Mouse (Mus musculus) intestine, embryonic 16.5 days (tissue): ENCODE data around the gene Dnajc22. TPM values are rescaled to one million over a fixed set of nuclear protein-coding genes. Genes with fewer than 3 reads are reported as not detected.
"Not testable (repeated sequence)": the region's sequence is repeated elsewhere in the genome, so short reads cannot be mapped to it uniquely, and the experiment has no call there.

Experiments used
- ATAC-seq: fragments of 200-750 bp; cut with Nextera tagmentation; 2 replicates; pipeline ENCODE4 v1.8.0; 2017; ENCODE audit warnings: moderate TSS enrichment, moderate library complexity
- H3K27ac ChIP-seq: fragments of 300-500 bp; sonication (generic); 2 replicates; pipeline ENCODE4 v1.5.1; 2014; ENCODE audit warnings: mild to moderate bottlenecking, low read length
- H3K27me3 ChIP-seq: fragments of 300-500 bp; sonication (generic); replicated peaks from 2 replicates; pipeline ENCODE4 v1.6.1; 2014; ENCODE audit warnings: low read length, control low read depth, mixed read lengths; ENCODE audit not compliant: control insufficient read depth, insufficient read depth
- H3K36me3 ChIP-seq: fragments of 300-500 bp; sonication (generic); 2 replicates; pipeline ENCODE4 v1.6.1; 2014; ENCODE audit warnings: low read length, control low read depth; ENCODE audit not compliant: control insufficient read depth, insufficient read depth
- H3K4me1 ChIP-seq: fragments of 300-500 bp; sonication (generic); 2 replicates; pipeline ENCODE4 v1.6.1; 2014; ENCODE audit warnings: low read length, control low read depth, mixed read lengths; ENCODE audit not compliant: control insufficient read depth, insufficient read depth
- H3K4me2 ChIP-seq: fragments of 300-500 bp; sonication (generic); 2 replicates; pipeline ENCODE4 v1.6.1; 2014; ENCODE audit warnings: low read depth, low read length, control low read depth
- H3K4me3 ChIP-seq: fragments of 300-500 bp; sonication (generic); 2 replicates; pipeline ENCODE4 v1.5.1; 2014; ENCODE audit warnings: mild to moderate bottlenecking, low read length
- H3K9ac ChIP-seq: fragments of 300-500 bp; sonication (generic); 2 replicates; pipeline ENCODE4 v1.6.1; 2014; ENCODE audit warnings: low read depth, low read length
- H3K9me3 ChIP-seq: fragments of 300-500 bp; sonication (generic); 2 replicates; pipeline ENCODE4 v1.6.1; 2016; ENCODE audit warnings: low read length, control low read depth; ENCODE audit not compliant: control insufficient read depth
- WGBS: fragments of 180-500 bp; shearing (Covaris S2); extraction: QIAGEN DNeasy Blood & Tissue Kit; methylation state at CpG from one replicate; pipeline ENCODE4 v1.1.7; 2014; 5-methylcytosine and 5-hydroxymethylcytosine counted together
- polyA plus RNA-seq: library from polyadenylated mRNA; unstranded; fragments of >200 nt; fragmentation: Nextera tagmentation; extraction: Ambion mirVana; gene quantifications from 2 replicates; pipeline ENCODE4 v1.2.1, GENCODE M21; 2015

The Dnajc22 gene
- polyA plus RNA-seq, 1 experiment from 2014 or later, result 45.0 TPM

DNA sequence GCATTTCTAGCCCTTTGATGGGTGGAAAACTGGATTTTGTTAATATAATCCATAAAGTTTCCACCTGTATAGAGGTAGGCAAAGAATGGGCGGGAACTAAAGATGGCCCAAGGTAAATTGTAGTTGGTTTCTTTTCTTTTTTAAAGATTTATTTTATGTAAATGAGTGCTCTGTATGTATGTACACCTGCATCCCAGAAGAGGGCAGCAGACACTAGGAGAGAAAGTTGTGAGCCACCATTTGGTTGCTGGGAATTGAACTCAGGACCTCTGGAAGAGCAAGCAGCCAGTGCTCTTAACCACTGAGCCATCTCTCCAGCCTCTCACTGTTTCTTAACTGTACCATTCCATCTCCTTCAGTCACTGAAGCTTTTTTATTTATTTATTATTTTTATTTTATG is 21.0 kb upstream of the Dnajc22 start:
- 87% methylated on average over 1 of the region's 1 CpGs for WGBS

DNA sequence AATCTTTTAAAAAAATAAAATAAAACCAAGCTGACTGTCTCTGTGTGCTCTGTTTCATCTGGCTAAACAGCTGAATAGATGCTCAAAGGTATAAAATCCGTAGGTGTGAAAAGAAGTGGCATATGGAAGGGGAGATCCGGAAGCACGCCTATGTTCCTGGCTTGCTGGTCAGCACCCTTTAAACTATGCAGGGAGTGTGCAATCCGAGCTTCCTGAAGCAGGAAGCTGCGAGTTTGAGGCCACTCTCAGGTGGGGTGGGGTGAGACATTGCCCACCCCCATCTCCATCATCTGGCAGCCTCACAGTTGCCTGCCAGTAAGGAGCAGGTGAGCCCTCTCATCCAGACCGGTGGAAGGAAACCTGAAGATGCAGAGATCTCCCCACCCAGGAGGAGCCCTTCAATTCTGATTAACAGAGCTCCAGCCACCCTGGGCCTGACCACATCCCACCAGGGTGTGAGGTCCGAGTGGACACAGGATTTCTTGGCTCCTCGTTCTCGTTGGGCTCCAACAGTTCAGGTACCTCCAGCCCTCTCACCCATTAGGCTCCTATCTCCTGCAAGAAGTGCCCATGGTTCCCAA is 18.9 kb upstream of the Dnajc22 start, which contains the start of gene Troap:
TSS of gene Troap (plus strand) at position 557 of the 581 bp plus-strand sequence.
- no peaks in the 10 kb centered on the region for H3K27me3 ChIP-seq
- 21% methylated on average over 9 of the region's 9 CpGs for WGBS
- peak within 1 kb of the TSS; percentile 76 for H3K9ac ChIP-seq
- peaks cover 22% of the 10 kb centered on the region for H3K4me1 ChIP-seq
- peak within 1 kb of the TSS; percentile 79 for H3K4me3 ChIP-seq
- peak; percentile 49; the same call in 1 of the 2 replicates for ATAC-seq
- H3K27ac ChIP-seq, result peak within 1 kb of the TSS; percentile 96
- peak within 1 kb of the TSS; percentile 94 for H3K4me2 ChIP-seq
- peaks cover 12% of the 10 kb centered on the region for H3K36me3 ChIP-seq
- no peaks in the 10 kb centered on the region for H3K9me3 ChIP-seq

More for the DNA sequence above, 21.0 kb upstream of the Dnajc22 start:
- no peak for ATAC-seq
- H3K9me3 ChIP-seq, result no peaks in the 10 kb centered on the region
- H3K4me1 ChIP-seq, result peaks cover 15% of the 10 kb centered on the region
- H3K27ac ChIP-seq, result no peak overlapping the region
- H3K4me3 ChIP-seq, result no peak overlapping the region
- H3K9ac ChIP-seq, result no peak overlapping the region
- H3K4me2 ChIP-seq, result no peak overlapping the region
- H3K36me3 ChIP-seq, result 0 out of 2 replicates have a peak, but pooled peaks cover 4% of the 10 kb centered on the region
- H3K27me3 ChIP-seq, result no peaks in the 10 kb centered on the region

DNA sequence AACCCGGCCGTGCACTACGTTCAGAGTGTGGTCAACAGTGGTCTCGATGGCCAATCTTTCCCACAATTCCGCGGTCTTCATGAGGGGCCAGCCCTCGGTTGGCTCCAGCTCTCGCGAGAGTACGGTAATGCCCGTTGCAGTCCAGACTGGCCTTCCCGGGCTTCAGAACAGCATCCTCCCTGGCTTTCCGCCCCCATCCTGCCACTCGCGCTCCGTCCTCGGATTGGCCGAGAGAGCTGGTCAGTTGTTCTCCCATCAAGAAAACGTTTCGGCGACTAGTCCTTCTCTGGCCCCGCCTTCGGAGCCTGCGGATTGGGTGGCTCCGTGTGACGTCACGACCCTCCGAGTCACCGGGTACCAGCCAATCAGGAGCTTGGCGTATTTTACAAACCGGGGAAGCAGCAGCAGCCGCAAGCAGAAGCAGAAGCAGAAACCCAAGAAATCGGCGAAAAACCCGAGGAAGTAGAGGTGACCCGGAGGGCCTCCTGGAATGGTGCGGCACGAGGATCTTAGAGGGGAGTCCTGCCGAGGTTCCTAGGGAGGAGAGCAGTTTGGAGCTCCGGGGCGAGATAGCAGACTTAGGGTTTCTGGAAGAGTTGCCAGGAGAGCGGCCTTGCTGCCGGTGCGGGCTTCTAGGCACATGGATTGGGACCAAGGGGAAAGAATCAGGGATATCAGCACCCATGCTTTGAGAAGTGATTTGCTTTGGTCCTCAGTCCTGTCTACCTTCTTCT is 18.2 kb upstream of the Dnajc22 start:
- Histone ChIP-seq H3K4me3 (peak overlapping the region; percentile 79), H3K4me1 (peaks cover 22% of the 10 kb centered on the region), H3K27me3 (no peaks in the 10 kb centered on the region), H3K9me3 (no peaks in the 10 kb centered on the region), H3K27ac (peak overlapping the region; percentile 96), H3K36me3 (peaks cover 12% of the 10 kb centered on the region), H3K9ac (peak overlapping the region; percentile 76), H3K4me2 (peak overlapping the region; percentile 94)
- WGBS, result under 1% methylated on average over 44 of the region's 44 CpGs
- ATAC-seq, result peak; percentile 96

DNA sequence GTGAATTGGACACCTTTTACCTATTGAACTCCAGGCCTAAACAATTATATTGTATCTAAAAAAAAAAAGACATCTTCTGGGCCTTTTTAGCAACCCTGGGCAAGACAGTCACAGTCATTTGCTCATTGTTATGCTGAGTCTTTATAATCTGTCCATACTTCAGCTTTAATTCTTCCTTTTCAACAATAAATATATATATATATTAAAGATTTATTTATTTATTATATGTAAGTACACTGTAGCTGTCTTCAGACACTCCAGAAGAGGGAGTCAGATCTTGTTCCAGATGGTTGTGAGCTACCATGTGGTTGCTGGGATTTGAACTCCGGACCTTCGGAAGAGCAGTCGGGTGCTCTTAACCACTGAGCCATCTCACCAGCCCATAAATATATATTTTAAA is 17.0 kb upstream of the Dnajc22 start:
- H3K27ac ChIP-seq, H3K27me3 ChIP-seq, H3K9me3 ChIP-seq, ATAC-seq: not testable (repeated sequence)
- Histone ChIP-seq H3K4me3 (peak overlapping the region; percentile 79; the same call in 1 of the 2 replicates), H3K4me1 (peaks cover 22% of the 10 kb centered on the region), H3K9ac (peak overlapping the region; percentile 76; the same call in 1 of the 2 replicates), H3K36me3 (peaks cover 12% of the 10 kb centered on the region), H3K4me2 (peak overlapping the region; percentile 85)
- 97% methylated on average over 3 of the region's 3 CpGs for WGBS

DNA sequence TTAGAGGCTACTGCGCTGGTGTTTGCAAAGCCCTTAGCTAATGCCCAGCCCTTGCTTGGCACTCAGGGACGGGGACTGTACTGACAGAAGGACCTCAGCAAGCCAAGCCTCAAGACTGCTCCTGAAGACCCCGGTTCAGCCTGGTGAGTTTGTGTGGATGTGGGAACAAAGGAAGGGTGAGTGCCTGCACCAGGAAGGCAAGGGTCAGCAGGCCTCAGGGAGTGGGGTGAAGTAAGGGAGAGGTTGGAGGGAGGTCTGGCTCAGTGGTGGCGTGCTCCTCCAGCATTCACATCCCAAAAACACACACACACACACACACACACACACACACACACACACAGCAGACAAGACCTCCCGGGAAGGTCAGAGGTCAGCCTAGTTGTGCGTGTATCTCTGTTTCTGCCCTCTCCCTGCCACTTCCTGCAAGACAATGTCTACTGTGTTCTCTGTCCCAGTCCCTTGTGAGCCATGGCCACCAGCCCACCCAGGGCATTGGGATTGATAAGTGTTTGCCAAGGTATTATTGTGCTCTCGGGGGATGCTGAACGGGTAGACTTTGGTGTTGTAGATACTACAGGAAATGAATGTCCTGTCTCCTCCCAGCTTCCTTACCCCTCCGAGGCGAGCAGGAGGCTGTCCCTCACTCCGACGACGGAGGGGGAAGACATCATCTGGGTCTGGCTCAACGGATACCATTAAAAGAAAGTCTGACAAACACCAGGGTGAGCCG is 14.6 kb upstream of the Dnajc22 start:
- no peak for ATAC-seq
- H3K4me1 ChIP-seq, result peaks cover 27% of the 10 kb centered on the region
- peaks cover 14% of the 10 kb centered on the region for H3K36me3 ChIP-seq
- 72% methylated on average over 15 of the region's 15 CpGs for WGBS
- H3K9ac ChIP-seq, result no peak overlapping the region
- H3K4me3 ChIP-seq, result no peak overlapping the region
- no peaks in the 10 kb centered on the region for H3K9me3 ChIP-seq
- H3K27me3 ChIP-seq, result no peaks in the 10 kb centered on the region
- H3K4me2 ChIP-seq, result no peak overlapping the region
- no peak overlapping the region for H3K27ac ChIP-seq

DNA sequence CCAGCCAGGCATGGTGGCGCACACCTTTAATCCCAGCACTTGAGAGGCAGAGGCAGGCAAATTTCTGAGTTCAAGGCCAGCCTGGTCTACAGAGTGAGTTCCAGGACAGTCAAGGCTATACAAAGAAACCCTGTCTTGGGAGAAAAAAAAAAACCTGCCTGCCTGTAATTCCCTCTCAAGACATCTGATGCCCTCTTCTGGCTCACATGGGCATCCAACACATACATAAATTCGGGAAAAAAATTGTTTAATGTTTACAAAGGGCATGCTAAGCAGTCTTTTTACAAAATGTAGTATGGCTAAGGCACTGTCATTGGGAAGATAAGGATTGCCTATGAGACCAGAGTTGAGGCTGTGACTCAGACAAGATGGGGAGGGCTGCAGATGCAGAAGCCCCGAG is 13.2 kb upstream of the Dnajc22 start:
- peaks cover 14% of the 10 kb centered on the region for H3K36me3 ChIP-seq
- no peaks in the 10 kb centered on the region for H3K9me3 ChIP-seq
- H3K9ac ChIP-seq, result no peak overlapping the region
- ATAC-seq, result no peak
- no peak overlapping the region for H3K4me2 ChIP-seq
- no peak overlapping the region for H3K4me3 ChIP-seq
- H3K27ac ChIP-seq, result no peak overlapping the region
- WGBS, result 74% methylated on average over 3 of the region's 3 CpGs
- peaks cover 28% of the 10 kb centered on the region for H3K4me1 ChIP-seq
- H3K27me3 ChIP-seq, result no peaks in the 10 kb centered on the region

DNA sequence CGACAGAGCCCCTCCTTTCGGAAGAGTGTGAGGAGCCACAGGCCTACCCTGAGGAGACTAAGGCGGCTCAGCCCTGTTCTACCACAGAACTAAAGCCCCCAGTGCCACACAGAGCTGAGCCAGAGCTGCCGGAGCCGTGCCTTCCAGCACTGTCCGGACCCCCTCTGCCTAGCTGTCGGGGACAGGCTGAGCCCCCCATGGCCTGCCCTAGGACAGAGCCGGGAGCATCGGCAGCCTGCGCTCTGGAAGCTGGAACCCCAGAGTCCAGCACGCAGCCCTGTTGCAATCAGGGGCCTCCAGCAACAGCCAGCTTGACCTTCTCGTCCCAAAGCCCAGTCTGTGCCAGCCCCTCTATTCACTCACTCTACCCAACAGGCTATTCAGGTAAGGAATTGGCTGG is 10.6 kb upstream of the Dnajc22 start:
- no peaks in the 10 kb centered on the region for H3K9me3 ChIP-seq
- no peak overlapping the region for H3K4me3 ChIP-seq
- H3K27me3 ChIP-seq, result peaks cover 15% of the 10 kb centered on the region
- WGBS, result 95% methylated on average over 12 of the region's 12 CpGs
- peaks cover 24% of the 10 kb centered on the region for H3K4me1 ChIP-seq
- peaks cover 10% of the 10 kb centered on the region for H3K36me3 ChIP-seq
- ATAC-seq, result no peak
- no peak overlapping the region for H3K4me2 ChIP-seq
- no peak overlapping the region for H3K27ac ChIP-seq
- H3K9ac ChIP-seq, result no peak overlapping the region

DNA sequence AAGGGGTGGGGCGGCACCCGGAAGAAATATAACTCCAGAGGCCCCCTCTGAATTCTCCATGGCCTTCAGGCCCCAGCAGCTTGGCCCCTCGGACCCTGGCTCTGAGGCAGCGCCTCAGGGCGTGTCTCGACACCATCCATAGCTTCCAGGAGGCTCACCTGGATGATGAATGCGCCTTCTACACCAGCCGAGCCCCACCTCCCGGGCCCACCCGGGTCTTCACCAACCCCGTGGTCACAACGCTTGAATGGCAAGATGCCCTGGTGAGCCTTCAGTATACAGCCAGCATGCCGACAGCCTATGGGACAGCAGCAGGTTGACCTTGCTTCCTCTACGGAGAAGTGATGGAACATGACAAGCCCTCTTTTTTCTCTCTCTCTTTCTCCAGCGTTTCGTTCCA is 10.1 kb upstream of the Dnajc22 start:
- Histone ChIP-seq H3K27me3 (peaks cover 21% of the 10 kb centered on the region), H3K4me1 (peaks cover 23% of the 10 kb centered on the region), H3K9ac (no peak overlapping the region), H3K9me3 (no peaks in the 10 kb centered on the region), H3K4me2 (no peak overlapping the region), H3K4me3 (no peak overlapping the region), H3K27ac (no peak overlapping the region), H3K36me3 (peaks cover 8% of the 10 kb centered on the region)
- 87% methylated on average over 16 of the region's 16 CpGs for WGBS
- no peak for ATAC-seq

DNA sequence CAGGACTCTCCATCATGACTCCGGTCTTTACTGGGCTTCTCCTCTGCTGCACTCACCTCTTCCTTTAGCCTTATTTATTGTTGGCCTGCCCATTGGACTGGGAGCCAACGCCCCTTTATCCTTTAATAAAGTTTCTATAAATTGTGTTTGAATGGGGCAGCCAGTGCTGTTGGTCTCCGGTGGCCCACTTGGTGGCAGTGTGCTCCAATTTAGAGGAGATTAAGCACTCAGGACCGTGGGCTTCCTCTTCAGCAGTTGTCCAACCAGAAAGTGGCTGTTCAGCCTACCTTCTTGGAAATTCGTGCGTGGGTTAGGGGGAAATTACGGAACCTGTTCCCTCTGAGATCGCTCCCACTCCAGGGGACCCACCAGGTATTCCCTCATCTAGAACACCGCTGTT is 9.7 kb upstream of the Dnajc22 start:
- WGBS, result 73% methylated on average over 9 of the region's 9 CpGs
- Histone ChIP-seq H3K9ac (no peak overlapping the region), H3K27ac (peak overlapping the region; percentile 79), H3K4me3 (no peak overlapping the region), H3K9me3 (no peaks in the 10 kb centered on the region), H3K4me1 (peaks cover 24% of the 10 kb centered on the region), H3K4me2 (peak overlapping the region; percentile 30; the same call in 1 of the 2 replicates), H3K36me3 (0 out of 2 replicates have a peak, but pooled peaks cover 5% of the 10 kb centered on the region), H3K27me3 (peaks cover 25% of the 10 kb centered on the region)
- no peak for ATAC-seq
